Mouse (Mus musculus): ENCODE measurements around the gene Gm9936.

Gm9936 gene

GRCm38 (mm10) chr5:114836886-114837285 is 21.6 kb downstream of the Gm9936 start:
- no peak for DNase-seq (ENCODE audit: low spot score)

DNA sequence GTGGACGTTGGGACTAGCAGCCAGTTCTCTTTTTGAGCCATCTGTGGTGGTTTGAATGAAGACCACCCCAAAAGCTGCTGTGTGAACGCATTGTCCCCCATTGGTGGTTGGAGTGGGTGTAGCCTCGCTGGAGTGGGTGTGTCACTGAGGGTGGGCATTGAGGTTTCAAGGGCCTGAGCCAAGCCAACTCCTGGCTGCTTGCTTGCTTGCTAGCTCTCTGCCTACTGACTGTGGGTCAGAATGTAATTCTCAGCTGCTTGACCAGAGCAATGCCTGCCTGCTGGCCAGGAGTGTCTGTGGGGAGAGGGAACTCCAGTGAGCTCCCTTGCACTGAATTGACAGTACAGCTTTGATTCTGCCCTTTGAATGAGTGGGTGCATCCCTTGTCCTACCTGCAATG is 28.7 kb downstream of the Gm9936 start:
- DNase-seq (ENCODE audit: low spot score) = no peak

- no peak for DNase-seq (ENCODE audit: low spot score)
These were observed 31.1 kb downstream of the Gm9936 start for GRCm38 (mm10) chr5:114827427-114827826.

- peak; percentile 90 for DNase-seq (ENCODE audit: low spot score)
These were observed 32.3 kb downstream of the Gm9936 start for GRCm38 (mm10) chr5:114825978-114826691.

- DNase-seq (ENCODE audit: low spot score) = peak; percentile 59
These were observed 34.3 kb downstream of the Gm9936 start for GRCm38 (mm10) chr5:114824197-114824596.

- DNase-seq (ENCODE audit: low spot score) = peak; percentile 50
These were observed 35.4 kb downstream of the Gm9936 start, which contains the start of gene 1500011B03Rik for GRCm38 (mm10) chr5:114822796-114823688. 1500011B03Rik (minus strand) TSS chr5:114823468.

GRCm38 (mm10) chr5:114818124-114818523 is 40.4 kb downstream of the Gm9936 start:
- DNase-seq (ENCODE audit: low spot score) = no peak

- DNase-seq (ENCODE audit: low spot score) = no peak
These were observed 41.9 kb downstream of the Gm9936 start for GRCm38 (mm10) chr5:114816599-114816998.

DNA sequence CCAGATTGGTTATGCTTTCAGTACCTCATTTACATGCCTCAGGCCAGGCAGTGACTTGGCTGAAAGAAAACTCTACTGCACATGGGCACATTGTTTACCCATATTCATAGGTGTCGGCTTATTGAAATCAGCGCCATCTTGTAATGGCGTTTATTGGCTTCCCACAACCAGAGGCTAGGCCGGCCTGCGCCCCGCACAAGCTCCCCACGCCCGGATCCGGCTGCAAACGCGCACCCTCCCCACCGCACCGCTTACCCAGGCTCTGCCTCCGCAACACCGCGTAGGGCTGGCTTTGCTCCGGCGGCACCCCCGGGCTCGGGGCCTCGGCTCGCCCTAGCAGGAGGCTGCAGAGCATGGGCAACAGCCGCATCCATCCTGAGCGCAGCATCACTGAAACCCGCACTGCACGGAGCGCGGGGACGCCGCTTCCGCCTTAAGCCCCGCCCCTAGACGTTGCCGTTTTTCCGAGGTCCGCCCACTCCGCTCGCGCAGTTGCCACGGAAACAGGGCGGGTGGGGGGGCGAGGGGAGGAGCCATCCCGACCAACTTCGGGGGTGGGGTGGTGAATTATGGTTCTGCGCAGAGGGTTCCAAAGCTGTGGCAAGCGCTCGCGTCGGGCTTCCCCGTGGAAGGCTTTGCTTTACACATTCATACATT is 44.8 kb downstream of the Gm9936 start:
- peak; percentile 83 for DNase-seq (ENCODE audit: low spot score)

GRCm38 (mm10) chr5:114809826-114810225 is 48.7 kb downstream of the Gm9936 start:
- no peak for DNase-seq (ENCODE audit: low spot score)

- no peak for DNase-seq (ENCODE audit: low spot score)
These were observed 49.2 kb downstream of the Gm9936 start for GRCm38 (mm10) chr5:114809181-114809756.

GRCm38 (mm10) chr5:114808385-114808784 is 50.1 kb downstream of the Gm9936 start:
- DNase-seq (ENCODE audit: low spot score) = no peak

DNA sequence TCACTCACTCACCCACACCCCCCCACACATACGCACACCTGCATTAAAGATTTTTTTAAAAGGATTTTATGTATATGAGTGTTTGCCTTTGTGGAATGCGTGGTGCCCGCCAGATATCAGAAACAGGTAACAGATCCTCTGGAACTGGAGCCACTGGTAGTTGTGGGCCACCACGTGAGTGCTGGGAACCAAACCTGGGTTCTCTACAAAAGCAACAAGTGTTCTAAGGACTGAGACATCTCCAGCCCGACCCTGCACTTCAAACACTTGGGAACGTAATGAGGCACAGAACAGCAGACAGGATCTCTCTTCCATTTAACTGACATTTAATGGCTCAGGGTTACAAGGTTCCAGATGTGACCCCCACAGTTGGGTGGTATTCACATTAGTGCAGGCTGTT is 50.6 kb downstream of the Gm9936 start:
- no peak for DNase-seq (ENCODE audit: low spot score)

DNA sequence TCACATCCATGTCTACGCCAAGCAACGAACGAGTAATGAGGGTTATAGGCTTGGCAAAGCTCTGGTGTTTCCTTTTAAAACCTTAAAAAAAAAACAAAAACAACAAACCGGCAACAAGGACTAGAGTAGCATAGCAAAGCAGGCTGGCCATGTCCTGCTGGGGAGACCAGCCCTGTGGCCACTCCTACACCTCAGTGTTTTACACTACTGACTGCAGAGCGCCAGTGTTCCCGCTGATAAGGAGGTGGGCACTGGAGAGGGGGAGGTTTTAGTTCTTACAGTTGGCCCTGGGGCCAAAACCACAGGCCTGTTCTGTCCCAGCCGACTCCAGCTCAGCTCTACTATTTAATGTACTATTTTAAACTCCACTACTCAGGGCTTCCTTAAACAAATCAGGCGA is 51.0 kb downstream of the Gm9936 start:
- no peak for DNase-seq (ENCODE audit: low spot score)

- DNase-seq (ENCODE audit: low spot score) = no peak
These were observed 51.4 kb downstream of the Gm9936 start for GRCm38 (mm10) chr5:114807063-114807462.

DNA sequence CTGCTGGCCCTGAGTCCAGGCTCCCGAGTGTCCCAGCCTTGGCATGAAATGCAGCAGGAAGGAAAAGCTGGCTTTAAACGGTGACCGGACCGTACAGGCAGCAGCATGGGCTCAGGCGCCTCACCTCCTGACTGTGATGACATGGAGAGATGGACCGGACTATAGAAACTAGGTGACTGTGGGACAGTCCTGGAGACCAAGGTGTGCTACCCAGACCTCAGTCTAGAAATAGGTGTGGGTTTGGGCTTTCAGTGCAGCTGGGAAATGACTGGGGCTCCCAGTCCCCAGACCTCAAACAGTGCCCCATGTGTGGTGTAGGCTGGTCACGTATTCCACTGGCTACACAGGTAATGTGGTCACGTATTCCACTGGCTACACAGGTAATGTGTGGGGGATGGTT is 51.8 kb downstream of the Gm9936 start:
- DNase-seq (ENCODE audit: low spot score) = no peak

Data from T-cell, adult 2 months (primary cell).